ENCODE assay signal across 10 mouse cellular contexts in genomic region chr14:122226666-122227453, GRCm38 (mm10). TPM values are rescaled to one million over a fixed set of nuclear protein-coding genes. Genes with fewer than 3 reads are reported as not detected.
DNase-seq lines count a peak whose midpoint lies in the region; ATAC-seq and TF ChIP-seq lines count a peak whose summit lies in the region.
"Had no signal": no experiment of that assay in that cellular context is flagged by ENCODE, and none has a peak within 500 bp of the region (broad histone marks: within the 10 kb centered on the region; RNA-seq: fewer than 3 reads in every experiment).

No protein-coding gene starts in this region.

- TF ChIP-seq EP300 in stomach, postnatal 0 days (optimal IDR thresholded peaks at IDR 0.05) = no peak

- no peaks in the 10 kb centered on the region for H3K36me3 ChIP-seq in hindbrain, embryonic 14.5 days (replicated peaks; ENCODE audit: control insufficient read depth, insufficient read depth)
- H3K36me3 ChIP-seq in midbrain, postnatal 0 days (ENCODE audit: insufficient read depth, low read length) = no peaks in the 10 kb centered on the region
- H3K36me3 ChIP-seq in stomach, postnatal 0 days (ENCODE audit: control insufficient read depth, insufficient read depth, low read length) = no peaks in the 10 kb centered on the region
- H3K36me3 ChIP-seq: liver, embryonic 12.5 days had no signal

- WGBS in hindbrain, embryonic 14.5 days = 30% methylated on average over 22 of the region's 22 CpGs
- WGBS in midbrain, postnatal 0 days = 38% methylated on average over 22 of the region's 22 CpGs
- WGBS in stomach, postnatal 0 days = 69% methylated on average over 22 of the region's 22 CpGs

- no peak for TF ChIP-seq CTCF in midbrain, postnatal 0 days (IDR thresholded peaks at IDR 0.05)
- no peak for TF ChIP-seq CTCF in stomach, postnatal 0 days (IDR thresholded peaks at IDR 0.05; ENCODE audit: low read depth)

- no peak for ATAC-seq in hindbrain, embryonic 14.5 days (ENCODE audit: low FRiP score)
- no peak for ATAC-seq in midbrain, postnatal 0 days (ENCODE audit: low FRiP score)
- no peak for ATAC-seq in stomach, postnatal 0 days (ENCODE audit: low FRiP score, low TSS enrichment)
- ATAC-seq: liver, embryonic 12.5 days had no signal

- H3K9ac ChIP-seq in hindbrain, embryonic 14.5 days = 0 out of 2 replicates have a peak overlapping the region, but pooled peaks have one; percentile 1
- no peak overlapping the region for H3K9ac ChIP-seq in midbrain, postnatal 0 days (replicated peaks; ENCODE audit: low read length, poor library complexity, severe bottlenecking)
- H3K9ac ChIP-seq in stomach, postnatal 0 days (ENCODE audit: low read length) = no peak overlapping the region
- H3K9ac ChIP-seq: liver, embryonic 12.5 days had no signal

- H3K4me3 ChIP-seq in hindbrain, embryonic 14.5 days (replicated peaks; ENCODE audit: low read length) = no peak overlapping the region
- no peak overlapping the region for H3K4me3 ChIP-seq in midbrain, postnatal 0 days (ENCODE audit: low read depth, low read length)
- no peak overlapping the region for H3K4me3 ChIP-seq in stomach, postnatal 0 days (ENCODE audit: low read depth, low read length)
- H3K4me3 ChIP-seq: liver, embryonic 12.5 days had no signal

- DNase-seq in cerebellum, adult 18-20 months = peak; percentile 23 to 62
- peak; percentile 34 to 64 for DNase-seq in cerebellum, postnatal 36 days
- no peak for DNase-seq in hindbrain, embryonic 14.5 days (ENCODE audit: low spot score)
- DNase-seq in midbrain, postnatal 0 days (ENCODE audit: low spot score) = peak; percentile 6
- DNase-seq in stomach, postnatal 0 days (ENCODE audit: low spot score) = no peak
- no peak for DNase-seq in left cerebral cortex, postnatal 25 days (ENCODE audit: low spot score in 2 of 2)
- no peak for DNase-seq in urinary bladder, postnatal 25 days (ENCODE audit: low spot score)
- DNase-seq: heart, postnatal 14 days had no signal

- H3K4me1 ChIP-seq in hindbrain, embryonic 14.5 days (replicated peaks; ENCODE audit: control insufficient read depth, insufficient read depth, low read length) = peaks cover 9% of the 10 kb centered on the region; the same call in 1 of the 2 replicates
- no peaks in the 10 kb centered on the region for H3K4me1 ChIP-seq in midbrain, postnatal 0 days (ENCODE audit: insufficient read depth, low read length)
- H3K4me1 ChIP-seq in stomach, postnatal 0 days (replicated peaks; ENCODE audit: control insufficient read depth, insufficient read depth) = no peaks in the 10 kb centered on the region

- intact Hi-C loops in left cerebral cortex, postnatal 25 days (cut with DNase I) = loop anchor here (5.0 kb wide), 3 partner anchors 180 to 250 kb away; partner anchors contain the start of genes Gm5089 and Zic2

- H3K27me3 ChIP-seq in hindbrain, embryonic 14.5 days (ENCODE audit: control insufficient read depth, insufficient read depth, low read length) = peaks cover 72% of the 10 kb centered on the region
- peaks cover 60% of the 10 kb centered on the region for H3K27me3 ChIP-seq in midbrain, postnatal 0 days (ENCODE audit: insufficient read depth, low read length)
- H3K27me3 ChIP-seq in stomach, postnatal 0 days (ENCODE audit: control insufficient read depth, insufficient read depth, low read length) = no peaks in the 10 kb centered on the region

- H3K4me2 ChIP-seq in hindbrain, embryonic 14.5 days (replicated peaks) = peak overlapping the region; percentile 32
- H3K4me2 ChIP-seq in midbrain, postnatal 0 days (ENCODE audit: low read depth, low read length, poor library complexity, severe bottlenecking) = no peak overlapping the region
- H3K4me2 ChIP-seq in stomach, postnatal 0 days (replicated peaks; ENCODE audit: low read depth) = no peak overlapping the region
- H3K4me2 ChIP-seq: liver, embryonic 12.5 days had no signal

- H3K27ac ChIP-seq in hindbrain, embryonic 14.5 days = peak overlapping the region; percentile 68
- H3K27ac ChIP-seq in midbrain, postnatal 0 days (ENCODE audit: low read depth, low read length) = no peak overlapping the region
- no peak overlapping the region for H3K27ac ChIP-seq in stomach, postnatal 0 days (replicated peaks)
- H3K27ac ChIP-seq: liver, embryonic 12.5 days; macrophage had no signal

- no peaks in the 10 kb centered on the region for H3K9me3 ChIP-seq in hindbrain, embryonic 14.5 days (ENCODE audit: control insufficient read depth, low read length)
- H3K9me3 ChIP-seq in midbrain, postnatal 0 days (ENCODE audit: low read length) = no peaks in the 10 kb centered on the region
- no peaks in the 10 kb centered on the region for H3K9me3 ChIP-seq in stomach, postnatal 0 days (ENCODE audit: control insufficient read depth, low read length)
- H3K9me3 ChIP-seq: liver, embryonic 12.5 days had no signal

RNA-seq across cellular contexts. Expression of gene Clybl, which starts 45.4 kb away (rescaled TPM):
- 13.1 and 16.3 TPM in 2 replicates for polyA plus RNA-seq in hindbrain, embryonic 14.5 days (2014; fragmentation: Nextera tagmentation; extraction: Ambion mirVana)
- 8.7 and 13.3 TPM in 2 replicates for total RNA-seq in midbrain, postnatal 0 days (2014; rRNA removed)
- polyA plus RNA-seq in midbrain, postnatal 0 days (2015; fragmentation: Nextera tagmentation; extraction: Ambion mirVana) = 21.1 and 21.6 TPM in 2 replicates
- 28.8 and 35.9 TPM in 2 replicates for polyA plus RNA-seq in stomach, postnatal 0 days (2015; fragmentation: Nextera tagmentation; extraction: Ambion mirVana)
- total RNA-seq in left cerebral cortex, postnatal 25 days (2021) = 10 to 100 TPM; 21.5 to 23.8 TPM

Comparison
In these comparisons a context has a peak if more than half of its experiments do, and no peak if none do; other contexts are left out.
1. DNase-seq: peak in cerebellum, adult 18-20 months (2 of 2), cerebellum, postnatal 36 days (2 of 2) and midbrain, postnatal 0 days (single experiment); none in hindbrain, embryonic 14.5 days (single experiment), stomach, postnatal 0 days (single experiment), left cerebral cortex, postnatal 25 days (0 of 2) and urinary bladder, postnatal 25 days (single experiment).